Mouse (Mus musculus) gastrocnemius, postnatal 25 days (tissue): ENCODE results near the gene Ndc80. TPM values are rescaled to one million over a fixed set of nuclear protein-coding genes. Genes with fewer than 3 reads are reported as not detected.
"Not testable (repeated sequence)": the region's sequence is repeated elsewhere in the genome, so short reads cannot be mapped to it uniquely, and the experiment has no call there.

Experiments
- DNase-seq: peaks from one replicate; pipeline ENCODE4 v3.0.0; 2022
- total RNA-seq, 2 experiments: library from RNA; stranded (reverse); gene quantifications; 1 replicate in 1 of 2; 2 replicates in 1 of 2; pipeline ENCODE4 v1.2.3; 2021

Gene Ndc80
- total RNA-seq, 2 experiments from 2014 or later, result 0.31 to 1.1 TPM

- no peak for DNase-seq
These were observed 49.2 kb downstream of the Ndc80 start for GRCm38 (mm10) chr17:71477481-71477880.

GRCm38 (mm10) chr17:71476346-71477020 lies 50.2 kb downstream of the Ndc80 start:
- no peak for DNase-seq

GRCm38 (mm10) chr17:71475705-71476089 lies 51.0 kb downstream of the Ndc80 start:
- DNase-seq, result no peak

- DNase-seq, result peak; percentile 96
These were observed 51.6 kb downstream of the Ndc80 start, which contains the start of gene Smchd1 for GRCm38 (mm10) chr17:71474762-71475704. Gene Smchd1, minus strand, starts transcription at chr17:71475343.

GRCm38 (mm10) chr17:71474128-71474527 lies 52.5 kb downstream of the Ndc80 start:
- DNase-seq, result no peak

GRCm38 (mm10) chr17:71471261-71471660 lies 55.4 kb downstream of the Ndc80 start:
- no peak for DNase-seq

- DNase-seq, result no peak
These were observed 66.3 kb downstream of the Ndc80 start for GRCm38 (mm10) chr17:71460312-71460711.

GRCm38 (mm10) chr17:71459818-71460217 lies 66.8 kb downstream of the Ndc80 start, which contains the start of gene Gm4707:
Gene Gm4707, minus strand, starts transcription at chr17:71459918.
- no peak for DNase-seq

GRCm38 (mm10) chr17:71457361-71457760 lies 69.3 kb downstream of the Ndc80 start:
- DNase-seq, result not testable (repeated sequence)

Other genes with a start within 250 kb of the Ndc80 start
- gene Emilin2, start 214.9 kb downstream of the Ndc80 start, total RNA-seq, result 10 to 100 TPM in 1 of 2 experiments, 1 to 10 TPM in 1; 9.9 to 13.8 TPM
- gene Gm4707, start 66.9 kb downstream of the Ndc80 start, total RNA-seq, result under 1 TPM; 0.74 to 0.96 TPM
- 10 to 100 TPM; 10.0 to 10.2 TPM for gene Smchd1, start 51.5 kb downstream of the Ndc80 start, total RNA-seq
- gene Spdya, start 25.2 kb upstream of the Ndc80 start, total RNA-seq, result under 1 TPM; 0.13 to 0.33 TPM
- gene Wdr43, start 89.0 kb upstream of the Ndc80 start, total RNA-seq, result 10 to 100 TPM; 21.2 to 28.4 TPM
- gene Togaram2, start 146.4 kb upstream of the Ndc80 start, total RNA-seq, result 1 to 10 TPM; 2.3 to 6.4 TPM
- under 1 TPM in 1 of 2 experiments, not detected in 1; 0.16 TPM for gene Pcare, start 226.0 kb upstream of the Ndc80 start, total RNA-seq
- gene Clip4, start 241.6 kb upstream of the Ndc80 start, total RNA-seq, result 100 to 1,000 TPM; 116 to 121 TPM